Mouse (Mus musculus) A20 (cell line): ENCODE measurements around the gene D430041D05Rik.

Experiments used
- DNase-seq: peaks from one replicate; pipeline ENCODE4 v3.0.0-alpha.2; 2011; ENCODE audit warnings: low read depth, low spot score

The D430041D05Rik gene

GRCm38 (mm10) chr2:104192401-104193141 is 218.2 kb downstream of the D430041D05Rik start:
- no peak for DNase-seq

GRCm38 (mm10) chr2:104191723-104192122 is 219.1 kb downstream of the D430041D05Rik start:
- no peak for DNase-seq

- no peak for DNase-seq
These were observed 222.0 kb downstream of the D430041D05Rik start for GRCm38 (mm10) chr2:104188859-104189258.

GRCm38 (mm10) chr2:104187073-104187472 is 223.7 kb downstream of the D430041D05Rik start:
- no peak for DNase-seq

GRCm38 (mm10) chr2:104185616-104186015 is 225.2 kb downstream of the D430041D05Rik start:
- DNase-seq: no peak

- DNase-seq: no peak
These were observed 226.5 kb downstream of the D430041D05Rik start for GRCm38 (mm10) chr2:104184296-104184695.

- DNase-seq: no peak
These were observed 227.5 kb downstream of the D430041D05Rik start for GRCm38 (mm10) chr2:104183246-104183845.

- no peak for DNase-seq
These were observed 231.2 kb downstream of the D430041D05Rik start for GRCm38 (mm10) chr2:104179636-104180035.

GRCm38 (mm10) chr2:104178251-104178650 is 232.6 kb downstream of the D430041D05Rik start:
- no peak for DNase-seq

- no peak for DNase-seq
These were observed 233.7 kb downstream of the D430041D05Rik start for GRCm38 (mm10) chr2:104176979-104177704.

GRCm38 (mm10) chr2:104176166-104176978 is 234.4 kb downstream of the D430041D05Rik start:
- no peak for DNase-seq

- DNase-seq: no peak
These were observed 235.2 kb downstream of the D430041D05Rik start for GRCm38 (mm10) chr2:104175476-104176165.

- DNase-seq: no peak
These were observed 237.4 kb downstream of the D430041D05Rik start for GRCm38 (mm10) chr2:104173431-104173830.

- no peak for DNase-seq
These were observed 238.0 kb downstream of the D430041D05Rik start for GRCm38 (mm10) chr2:104172695-104173348.

GRCm38 (mm10) chr2:104168186-104168896 is 242.5 kb downstream of the D430041D05Rik start:
- DNase-seq: no peak

GRCm38 (mm10) chr2:104167765-104168164 is 243.0 kb downstream of the D430041D05Rik start:
- DNase-seq: no peak

- no peak for DNase-seq
These were observed 245.2 kb downstream of the D430041D05Rik start for GRCm38 (mm10) chr2:104165631-104166030.

- DNase-seq: no peak
These were observed 246.8 kb downstream of the D430041D05Rik start for GRCm38 (mm10) chr2:104163978-104164487.

GRCm38 (mm10) chr2:104163418-104163817 is 247.4 kb downstream of the D430041D05Rik start:
- no peak for DNase-seq

GRCm38 (mm10) chr2:104157831-104158230 is 253.0 kb downstream of the D430041D05Rik start:
- DNase-seq: no peak
